Mouse (Mus musculus) left cerebral cortex, postnatal 10 days (tissue): Measurements from ENCODE around the gene Cog8. TPM values are rescaled to one million over a fixed set of nuclear protein-coding genes. Genes with fewer than 3 reads are reported as not detected.
"Not testable (repeated sequence)": the region's sequence is repeated elsewhere in the genome, so short reads cannot be mapped to it uniquely, and the experiment has no call there.

Experiments used
- DNase-seq, 2 experiments: peaks; one replicate each; pipeline ENCODE4 v3.0.0; 2021 to 2022; ENCODE audit warnings: low spot score in 2 of 2, mixed read lengths in 1 of 2; ENCODE audit errors: extremely low spot score in 1 of 2
- intact Hi-C: fragments of 180-260 bp; cut with DNase I; formaldehyde crosslinking; loops from one replicate; pipeline ENCODE4 v1.15.1; 2025
- total RNA-seq, 2 experiments: library from RNA; stranded (reverse); gene quantifications; 2 replicates each; pipeline ENCODE4 v1.2.3; 2021

The Cog8 gene
- total RNA-seq, 2 experiments from 2014 or later, result 26.2 to 28.0 TPM

- intact Hi-C loops, result no loop called here
- DNase-seq, result peak; percentile 77 to 91
Observed at GRCm38 (mm10) chr8:107048061-107048941, 8.2 kb downstream of the Cog8 start, which contains the start of gene Pdf. Pdf (minus strand) TSS chr8:107048614.

GRCm38 (mm10) chr8:107046976-107047375 lies 9.5 kb downstream of the Cog8 start:
- intact Hi-C loops, result no loop called here

GRCm38 (mm10) chr8:107045478-107045877 lies 11.0 kb downstream of the Cog8 start:
- no peak for DNase-seq
- intact Hi-C loops, result no loop called here

More at GRCm38 (mm10) chr8:107046976-107047375, 9.5 kb downstream of the Cog8 start:
- no peak for DNase-seq

GRCm38 (mm10) chr8:107040632-107041031 lies 15.9 kb downstream of the Cog8 start:
- no peak for DNase-seq

DNA sequence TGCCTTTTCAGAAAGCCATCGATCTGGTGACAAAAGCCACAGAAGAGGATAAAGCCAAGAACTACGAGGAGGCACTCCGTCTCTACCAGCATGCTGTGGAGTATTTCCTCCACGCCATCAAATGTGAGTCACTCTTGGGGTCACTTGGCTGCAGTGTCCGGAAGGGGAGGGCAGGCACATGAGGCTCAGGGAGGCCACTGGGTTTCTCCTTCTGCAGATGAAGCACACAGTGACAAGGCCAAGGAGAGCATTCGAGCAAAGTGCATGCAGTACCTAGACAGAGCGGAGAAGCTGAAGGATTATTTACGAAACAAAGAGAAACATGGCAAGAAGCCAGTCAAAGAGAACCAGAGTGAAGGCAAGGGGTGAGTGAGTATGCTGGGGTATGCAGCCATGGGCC lies 19.9 kb downstream of the Cog8 start:
- DNase-seq, result no peak
- intact Hi-C loops, result no loop called here

More at GRCm38 (mm10) chr8:107040632-107041031, 15.9 kb downstream of the Cog8 start:
- intact Hi-C loops, result no loop called here

GRCm38 (mm10) chr8:107035641-107036040 lies 20.8 kb downstream of the Cog8 start:
- no peak for DNase-seq
- intact Hi-C loops, result no loop called here

GRCm38 (mm10) chr8:107033609-107034008 lies 22.9 kb downstream of the Cog8 start:
- DNase-seq, intact Hi-C loops: not testable (repeated sequence)

DNA sequence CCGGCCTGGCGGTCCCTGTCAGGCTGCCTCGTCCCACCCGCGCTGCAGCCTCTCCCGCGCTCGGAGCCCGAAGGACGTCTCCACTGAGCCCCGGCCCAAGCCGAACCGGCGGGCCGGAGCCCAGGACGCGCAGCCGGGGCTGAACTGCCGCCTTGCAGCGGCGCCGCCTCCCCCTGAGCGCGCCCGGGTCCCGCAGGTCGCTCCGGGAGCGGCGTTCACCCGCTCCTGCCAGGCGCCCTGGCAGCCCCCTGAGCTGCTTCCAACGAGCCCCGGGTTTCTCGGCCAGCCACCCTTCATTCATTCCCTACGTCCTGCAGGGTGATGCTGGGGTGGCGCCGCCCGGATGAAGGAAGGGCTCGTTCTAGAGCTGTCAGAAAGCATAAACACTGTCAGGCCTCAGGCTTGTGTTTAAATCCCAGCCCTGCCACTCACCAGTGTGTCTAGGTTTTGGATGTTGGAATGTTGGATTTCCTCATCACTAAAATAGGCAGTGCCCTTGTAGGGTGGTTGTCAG lies 24.9 kb downstream of the Cog8 start:
- no peak for DNase-seq
- intact Hi-C loops, result no loop called here

DNA sequence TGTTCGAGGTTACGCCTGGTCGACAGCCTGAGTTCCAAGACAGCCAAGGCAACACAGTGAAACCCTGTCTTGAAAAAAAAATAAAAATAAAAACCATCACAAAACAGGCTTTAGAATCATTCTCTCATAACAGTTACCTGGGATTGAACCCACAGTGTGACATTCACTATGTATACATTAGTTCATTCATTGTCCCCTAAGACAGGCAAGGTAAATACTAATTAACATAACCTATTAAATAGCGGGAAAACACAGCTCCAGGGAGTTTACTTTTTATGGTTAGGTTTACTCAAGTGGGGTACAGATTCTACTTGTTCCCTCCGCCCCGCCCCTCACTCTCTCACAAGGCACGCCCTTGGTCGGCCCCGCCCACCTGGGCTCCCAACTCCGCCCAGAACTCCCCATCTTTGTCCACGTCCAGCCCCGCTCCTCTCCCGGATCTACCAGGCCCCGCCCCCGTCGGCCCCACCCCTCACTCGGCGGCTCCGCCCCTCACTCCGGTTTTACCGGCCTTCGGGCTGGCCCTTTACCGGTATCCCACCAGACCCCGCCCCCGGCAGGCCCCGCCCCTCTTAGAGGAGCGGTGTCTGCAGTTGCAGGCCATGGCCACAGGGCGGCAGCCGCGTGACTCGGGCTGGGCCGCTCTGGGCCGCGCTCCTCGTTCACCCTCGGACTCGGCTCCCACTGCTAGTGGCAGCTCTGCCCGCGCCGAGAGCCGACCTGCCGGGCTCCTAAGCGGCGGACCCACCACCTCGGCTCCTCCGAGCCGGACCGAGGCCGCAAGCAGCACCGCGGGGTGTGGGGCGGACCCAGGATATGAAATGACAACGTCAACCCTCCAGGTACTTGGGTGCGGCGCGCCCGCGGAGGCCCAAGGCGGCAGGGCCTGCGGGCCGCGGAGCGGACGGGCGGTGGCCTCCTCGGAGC lies 25.6 kb downstream of the Cog8 start, which contains the start of gene Vps4a:
Gene Vps4a, plus strand, starts transcription at position 573 of the 927 bp plus-strand sequence.
- intact Hi-C loops, result no loop called here
- DNase-seq, result peak; percentile 91 to 95

- intact Hi-C loops, result no loop called here
- DNase-seq, result no peak
Observed at GRCm38 (mm10) chr8:107030058-107030457, 26.4 kb downstream of the Cog8 start.

- DNase-seq, result no peak
- intact Hi-C loops, result no loop called here
Observed at GRCm38 (mm10) chr8:107029310-107029709, 27.2 kb downstream of the Cog8 start.

GRCm38 (mm10) chr8:107023479-107023878 lies 33.0 kb downstream of the Cog8 start:
- DNase-seq, result no peak
- intact Hi-C loops, result no loop called here

GRCm38 (mm10) chr8:107014915-107015314 lies 41.6 kb downstream of the Cog8 start:
- DNase-seq, result no peak
- intact Hi-C loops, result no loop called here

DNA sequence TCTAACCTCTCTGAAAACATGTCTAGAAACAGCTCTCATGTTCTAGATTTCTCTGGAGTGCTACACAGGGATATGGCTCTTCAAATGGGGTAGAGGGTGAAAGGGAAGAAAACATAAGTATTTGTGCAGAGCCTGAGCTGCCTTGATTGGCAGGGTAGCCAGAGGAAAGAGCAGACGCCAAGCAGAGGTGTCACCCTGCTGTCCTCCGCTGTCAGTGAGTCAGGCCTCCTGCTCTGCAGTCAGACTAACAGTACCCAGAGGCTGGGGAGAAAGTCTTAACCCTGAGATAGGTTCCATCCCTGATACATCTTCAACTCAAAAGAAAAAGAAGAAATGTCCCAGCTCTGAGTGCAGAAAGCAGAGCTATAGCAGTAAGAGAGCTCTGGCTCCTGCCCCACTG lies 43.8 kb downstream of the Cog8 start:
- intact Hi-C loops, result no loop called here
- no peak for DNase-seq

GRCm38 (mm10) chr8:107007795-107008194 lies 48.7 kb downstream of the Cog8 start:
- intact Hi-C loops, result no loop called here
- no peak for DNase-seq

GRCm38 (mm10) chr8:107002532-107002931 lies 54.0 kb downstream of the Cog8 start:
- intact Hi-C loops, result loop anchor here (5.0 kb wide), 4 partner anchors 65 to 305 kb away; partner anchors contain the start of gene Sntb2
- DNase-seq, result peak; percentile 85 to 92

DNA sequence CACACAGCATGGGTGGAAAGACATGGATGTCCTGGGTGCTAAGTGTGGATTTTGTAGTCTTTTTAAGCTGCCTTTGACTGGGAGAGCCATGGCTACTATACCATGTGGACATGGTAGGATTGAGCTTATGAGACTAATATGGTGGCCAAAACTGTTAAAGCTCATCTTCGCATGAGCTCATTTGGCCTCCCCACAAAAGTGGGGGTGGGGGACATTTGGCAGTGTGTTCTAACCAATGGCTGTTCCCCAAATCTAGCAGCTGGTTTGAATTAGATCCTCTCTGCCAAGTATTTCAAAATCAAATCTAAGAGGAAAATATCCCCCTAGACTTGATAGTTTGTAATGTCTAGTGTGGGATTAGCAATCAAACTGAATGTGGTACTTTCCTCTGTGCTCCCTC lies 57.4 kb downstream of the Cog8 start:
- DNase-seq, result peak in 1 of 2 experiments; percentile 31
- intact Hi-C loops, result no loop called here

DNA sequence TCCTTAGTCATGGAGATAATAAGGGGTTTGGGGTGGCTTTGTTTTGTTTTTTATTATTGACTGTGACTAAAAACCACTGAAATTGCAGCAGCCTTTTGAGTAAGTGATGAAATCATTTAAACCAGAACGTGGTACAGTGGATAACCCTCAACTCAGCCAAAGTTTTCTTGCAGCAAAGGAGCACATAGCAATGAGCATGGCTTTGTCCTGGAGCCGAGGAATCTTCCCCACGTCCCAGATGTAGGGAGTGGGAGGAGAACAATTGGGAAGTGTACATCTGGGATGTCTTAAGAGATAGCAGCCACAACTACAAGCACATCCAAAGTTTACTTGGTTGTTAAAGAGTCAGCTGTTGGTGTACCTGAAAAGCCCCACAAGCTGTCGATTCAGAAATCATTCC lies 59.1 kb downstream of the Cog8 start:
- intact Hi-C loops, result no loop called here
- DNase-seq, result no peak

GRCm38 (mm10) chr8:106996339-106996738 lies 60.1 kb downstream of the Cog8 start:
- DNase-seq, intact Hi-C loops: not testable (repeated sequence)
